Mouse (Mus musculus) CH12.LX (cell line): ENCODE results near the gene Lrrc9. TPM values are rescaled to one million over a fixed set of nuclear protein-coding genes. Genes with fewer than 3 reads are reported as not detected.

Source experiments
- DNase-seq: peaks from one replicate; pipeline ENCODE4 v3.0.0-alpha.2; 2013; ENCODE audit errors: extremely low read depth
- H3K27ac ChIP-seq: 2 replicates; pipeline ENCODE4 v1.5.1; 2012; ENCODE audit warnings: low read depth, mild to moderate bottlenecking, control low read depth, moderate library complexity; ENCODE audit not compliant: insufficient read depth
- H3K27me3 ChIP-seq: replicated peaks from 2 replicates; pipeline ENCODE3; 2012; ENCODE audit warnings: inconsistent platforms
- H3K36me3 ChIP-seq, 2 experiments: replicated peaks in 1 of 2; 2 replicates each; pipeline versions ENCODE3 to v1.6.1; 2012; ENCODE audit warnings: inconsistent platforms in 1 of 2, low read length in 1 of 2, mild to moderate bottlenecking in 1 of 2, mixed read lengths in 1 of 2, moderate library complexity in 1 of 2; ENCODE audit not compliant: control insufficient read depth in 1 of 2, insufficient read depth in 1 of 2
- H3K4me1 ChIP-seq, 2 experiments: 2 replicates each; pipeline ENCODE4 v1.6.1; 2012; ENCODE audit warnings: inconsistent platforms in 1 of 2, moderate library complexity in 1 of 2; ENCODE audit not compliant: insufficient read depth in 2 of 2, control insufficient read depth in 1 of 2
- H3K4me2 ChIP-seq: 2 replicates; pipeline ENCODE4 v1.6.1; 2012; ENCODE audit warnings: low read depth, mild to moderate bottlenecking, control low read depth; ENCODE audit not compliant: poor library complexity, insufficient read depth, severe bottlenecking
- H3K4me3 ChIP-seq, 3 experiments: fragments of 150-350 bp in 1 of 3; sonication (generic) in 1 of 3; replicated peaks in 1 of 3; 2 replicates each; pipeline versions ENCODE3 to v1.5.1; 2011 to 2012; ENCODE audit warnings: low read depth in 2 of 3, low read length in 2 of 3, mild to moderate bottlenecking in 2 of 3, moderate library complexity in 2 of 3, control low read depth in 1 of 3, improper control_type of control experiment in 1 of 3, inconsistent platforms in 1 of 3, mixed read lengths in 1 of 3; ENCODE audit not compliant: poor library complexity in 1 of 3
- H3K79me2 ChIP-seq: replicated peaks from 2 replicates; pipeline ENCODE4 v1.6.1; 2012; ENCODE audit warnings: mild to moderate bottlenecking, moderate library complexity; ENCODE audit not compliant: control insufficient read depth, poor library complexity, insufficient read depth, severe bottlenecking; ENCODE audit errors: extremely low read depth
- H3K9ac ChIP-seq: 2 replicates; pipeline ENCODE4 v1.6.1; 2012; ENCODE audit warnings: low read depth, mild to moderate bottlenecking, control low read depth, moderate library complexity; ENCODE audit not compliant: insufficient read depth
- H3K9me3 ChIP-seq: replicated peaks from 2 replicates; pipeline ENCODE3; 2012; ENCODE audit warnings: low read length, inconsistent platforms, mixed read lengths
- BHLHE40 ChIP-seq: IDR thresholded peaks from 2 replicates; pipeline ENCODE4 v1.6.1; 2011; ENCODE audit warnings: mild to moderate bottlenecking, low read depth, low read length, improper control_type of control experiment
- CHD1 ChIP-seq: IDR thresholded peaks from 2 replicates; pipeline ENCODE4 v1.6.1; 2012; ENCODE audit warnings: low read depth, low read length, improper control_type of control experiment, inconsistent platforms
- CHD2 ChIP-seq: IDR thresholded peaks from 2 replicates; pipeline ENCODE4 v1.6.1; 2011; ENCODE audit warnings: low read length, improper control_type of control experiment
- CTCF ChIP-seq, 2 experiments: IDR thresholded peaks in 1 of 2; conservative IDR thresholded peaks in 1 of 2; 2 replicates each; pipeline ENCODE4 v1.5.1; 2011 to 2012; ENCODE audit warnings: low read depth in 2 of 2, low read length in 2 of 2, improper control_type of control experiment in 1 of 2, inconsistent platforms in 1 of 2, mild to moderate bottlenecking in 1 of 2, moderate library complexity in 1 of 2
- EP300 ChIP-seq: IDR thresholded peaks from 2 replicates; pipeline ENCODE4 v1.6.1; 2011; ENCODE audit warnings: low read length, improper control_type of control experiment
- ETS1 ChIP-seq: conservative IDR thresholded peaks from 2 replicates; pipeline ENCODE4 v1.6.1; 2012; ENCODE audit warnings: low read depth, mild to moderate bottlenecking, inconsistent platforms, low read length, improper control_type of control experiment, moderate library complexity
- GABPA ChIP-seq: IDR thresholded peaks from 2 replicates; pipeline ENCODE4 v1.6.1; 2012; ENCODE audit warnings: low read depth, low read length, improper control_type of control experiment, inconsistent platforms; ENCODE audit not compliant: insufficient replicate concordance
- JUN ChIP-seq: IDR thresholded peaks from 2 replicates; pipeline ENCODE4 v1.6.1; 2011; ENCODE audit warnings: low read depth, mild to moderate bottlenecking, low read length, improper control_type of control experiment, moderate library complexity; ENCODE audit not compliant: insufficient read depth
- JUND ChIP-seq: conservative IDR thresholded peaks from 2 replicates; pipeline ENCODE4 v1.6.1; 2011; ENCODE audit warnings: low read depth, low read length, improper control_type of control experiment
- KAT2A ChIP-seq: IDR thresholded peaks from 2 replicates; pipeline ENCODE4 v1.6.1; 2012; ENCODE audit warnings: low read length, improper control_type of control experiment, inconsistent platforms; ENCODE audit not compliant: insufficient replicate concordance
- MEF2A ChIP-seq: IDR thresholded peaks from 2 replicates; pipeline ENCODE4 v1.6.1; 2014; ENCODE audit warnings: low read depth, mild to moderate bottlenecking, inconsistent platforms, low read length, improper control_type of control experiment, borderline replicate concordance
- MXI1 ChIP-seq: IDR thresholded peaks from 2 replicates; pipeline ENCODE4 v1.6.1; 2011; ENCODE audit warnings: mild to moderate bottlenecking, low read depth, low read length, improper control_type of control experiment
- MYC ChIP-seq: IDR thresholded peaks from 2 replicates; pipeline ENCODE4 v1.6.1; 2011; ENCODE audit warnings: low read depth, mild to moderate bottlenecking, improper control_type of control experiment, low read length
- PAX5 ChIP-seq: IDR thresholded peaks from 2 replicates; pipeline ENCODE4 v1.6.1; 2012; ENCODE audit warnings: low read length, inconsistent platforms, mixed read lengths
- POLR2A ChIP-seq: IDR thresholded peaks from 2 replicates; pipeline ENCODE4 v1.6.1; 2011; ENCODE audit warnings: low read depth, mild to moderate bottlenecking, improper control_type of control experiment, low read length
- RCOR1 ChIP-seq: conservative IDR thresholded peaks from 2 replicates; pipeline ENCODE4 v1.6.1; 2012; ENCODE audit warnings: low read depth, mild to moderate bottlenecking, inconsistent platforms, low read length, improper control_type of control experiment
- SMC3 ChIP-seq: IDR thresholded peaks from 2 replicates; pipeline ENCODE4 v1.6.1; 2011; ENCODE audit warnings: low read depth, low read length, improper control_type of control experiment
- TBP ChIP-seq: conservative IDR thresholded peaks from 2 replicates; pipeline ENCODE4 v1.6.1; 2011; ENCODE audit warnings: low read depth, low read length, improper control_type of control experiment
- TCF12 ChIP-seq: IDR thresholded peaks from 2 replicates; pipeline ENCODE4 v1.6.1; 2014; ENCODE audit warnings: low read depth, mild to moderate bottlenecking, inconsistent platforms, low read length, improper control_type of control experiment
- USF1 ChIP-seq: IDR thresholded peaks from 2 replicates; pipeline ENCODE4 v1.6.1; 2014; ENCODE audit warnings: low read depth, mild to moderate bottlenecking, inconsistent platforms, low read length, improper control_type of control experiment
- ZKSCAN1 ChIP-seq: IDR thresholded peaks from 2 replicates; pipeline ENCODE4 v1.6.1; 2012; ENCODE audit warnings: low read depth, inconsistent platforms, low read length, improper control_type of control experiment, borderline replicate concordance
- ZNF384 ChIP-seq: IDR thresholded peaks from 2 replicates; pipeline ENCODE4 v1.6.1; 2012; ENCODE audit warnings: low read depth, low read length, improper control_type of control experiment, inconsistent platforms
- dilution Hi-C: fragments of 300-500 bp; cut with MboI; formaldehyde crosslinking; loops from 2 replicates; pipeline ENCODE4 v1.14.3; 2020; ENCODE audit warnings: low sequenced_read_pairs; ENCODE audit not compliant: extremely low pct_unique_long_range_greater_than_20kb, extremely low pct_ligation_motif_present
- in situ Hi-C: fragments of 300-500 bp; cut with MboI; formaldehyde crosslinking; loops from 3 replicates; pipeline ENCODE4 v1.14.3; 2019; ENCODE audit warnings: low sequenced_read_pairs, low pct_ligation_motif_present, low pct_unique_long_range_greater_than_20kb, mixed read lengths
- polyA plus RNA-seq: library from polyadenylated mRNA; unstranded; fragments of >175 nt; gene quantifications from 2 replicates; pipeline ENCODE4 v1.2.1, GENCODE M21; 2012; ENCODE audit warnings: low read depth; ENCODE audit not compliant: insufficient read length
- total RNA-seq, 2 experiments: library from RNA; depleted of rRNA; stranded (reverse); fragments of 300-350 nt in 1 of 2; fragments of >200 nt in 1 of 2; gene quantifications; 2 replicates each; pipeline ENCODE4 v1.2.3; 2012 to 2014

Lrrc9 gene
- total and polyA plus RNA-seq, 3 experiments, result not detected

DNA sequence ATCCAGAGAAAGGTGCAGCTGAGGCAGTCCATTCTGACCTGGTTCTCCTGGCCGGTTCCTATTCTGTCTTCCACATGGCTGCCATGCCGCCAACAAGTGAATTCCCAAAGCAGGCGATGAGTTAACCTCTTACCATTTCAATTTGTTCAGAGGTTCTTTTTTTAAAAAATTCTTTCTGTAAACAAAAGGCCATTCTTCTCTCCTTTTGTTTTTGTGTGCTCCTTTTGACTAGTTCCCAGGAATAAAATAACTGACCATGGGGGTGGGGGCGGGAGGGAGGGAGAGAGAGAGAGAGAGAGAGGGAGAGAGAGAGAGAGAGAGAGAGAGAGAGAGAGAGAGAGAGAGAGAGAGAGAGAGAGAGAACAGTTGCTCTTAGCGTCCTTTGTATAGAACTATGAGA, 36.6 kb upstream of the Lrrc9 start:
- H3K79me2 ChIP-seq, result no peaks in the 10 kb centered on the region
- no peaks in the 10 kb centered on the region for H3K9me3 ChIP-seq
- DNase-seq, result no peak
- H3K9ac ChIP-seq, result no peak overlapping the region
- no peaks in the 10 kb centered on the region for H3K36me3 ChIP-seq
- H3K4me2 ChIP-seq, result no peak overlapping the region
- in situ Hi-C loops, result loop anchor here (25.0 kb wide), 1 partner anchor 643 kb away; no protein-coding TSS in a partner anchor
- H3K27ac ChIP-seq, result no peak overlapping the region
- no peak for TF ChIP-seq MXI1
- no peak for TF ChIP-seq ETS1
- no peak for TF ChIP-seq CHD2
- no peak for TF ChIP-seq POLR2A
- TF ChIP-seq EP300, result no peak
- TF ChIP-seq PAX5, result no peak
- no peak for TF ChIP-seq KAT2A
- TF ChIP-seq ZNF384, result no peak
- no peak for TF ChIP-seq BHLHE40
- TF ChIP-seq USF1, result no peak
- TF ChIP-seq TBP, result no peak
- no peak for TF ChIP-seq RCOR1
- TF ChIP-seq JUND, result no peak
- H3K27me3 ChIP-seq, result no peaks in the 10 kb centered on the region
- dilution Hi-C loops, result no loop called here
- H3K4me3 ChIP-seq, result no peak overlapping the region
- H3K4me1 ChIP-seq, result peaks cover 0 to 5% of the 10 kb centered on the region in 2 experiments; a peak in 2 of 4 replicates

DNA sequence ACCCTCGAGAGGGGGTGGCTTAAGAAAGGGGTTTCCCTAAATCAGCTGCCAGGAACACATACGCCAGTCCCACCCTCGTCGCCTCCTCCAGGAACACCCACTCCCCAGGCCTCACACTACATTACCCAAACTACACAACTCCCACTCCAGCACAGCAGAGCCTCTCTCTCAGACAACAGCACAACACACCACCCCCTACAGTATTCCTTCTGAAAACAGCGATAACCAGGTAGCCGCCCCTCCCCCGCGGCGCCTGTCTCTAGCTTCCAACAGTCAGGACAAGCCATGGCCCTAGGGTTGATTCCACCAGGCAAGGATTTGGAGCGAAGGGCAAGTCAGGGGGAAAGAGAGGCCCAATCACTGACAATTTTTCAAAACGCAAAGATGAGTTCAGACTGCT, 34.5 kb upstream of the Lrrc9 start:
- dilution Hi-C loops, result no loop called here
- Histone ChIP-seq H3K4me1 (peaks cover 0 to 5% of the 10 kb centered on the region in 2 experiments; a peak in 2 of 4 replicates), H3K27me3 (no peaks in the 10 kb centered on the region), H3K79me2 (no peaks in the 10 kb centered on the region), H3K4me2 (no peak overlapping the region), H3K9me3 (no peaks in the 10 kb centered on the region), H3K4me3 (no peak overlapping the region), H3K9ac (no peak overlapping the region), H3K36me3 (no peaks in the 10 kb centered on the region), H3K27ac (no peak overlapping the region)
- in situ Hi-C loops, result loop anchor here (25.0 kb wide), 1 partner anchor 645 kb away; no protein-coding TSS in a partner anchor
- TF ChIP-seq GABPA (no peak), CTCF (conservative IDR thresholded peaks at IDR 0.05 in 1 of 2, IDR thresholded peaks at IDR 0.05 in 1 of 2; ENCODE audit: low read depth in 2 of 2, low read length in 2 of 2) (no peak), CHD2 (no peak), CHD1 (no peak), SMC3 (no peak), BHLHE40 (no peak), MEF2A (no peak), ZKSCAN1 (no peak), TCF12 (no peak), JUN (no peak), MYC (no peak)
- no peak for DNase-seq
